Mouse (Mus musculus) CH12.LX (cell line): Measurements from ENCODE around the gene AC170998.1. TPM values are rescaled to one million over a fixed set of nuclear protein-coding genes. Genes with fewer than 3 reads are reported as not detected.

Experiments used
- DNase-seq: peaks from one replicate; pipeline ENCODE4 v3.0.0-alpha.2; 2013; ENCODE audit errors: extremely low read depth
- H3K27ac ChIP-seq: 2 replicates; pipeline ENCODE4 v1.5.1; 2012; ENCODE audit warnings: low read depth, mild to moderate bottlenecking, control low read depth, moderate library complexity; ENCODE audit not compliant: insufficient read depth
- H3K27me3 ChIP-seq: replicated peaks from 2 replicates; pipeline ENCODE3; 2012; ENCODE audit warnings: inconsistent platforms
- H3K36me3 ChIP-seq, 2 experiments: replicated peaks in 1 of 2; 2 replicates each; pipeline versions ENCODE3 to v1.6.1; 2012; ENCODE audit warnings: inconsistent platforms in 1 of 2, low read length in 1 of 2, mild to moderate bottlenecking in 1 of 2, mixed read lengths in 1 of 2, moderate library complexity in 1 of 2; ENCODE audit not compliant: control insufficient read depth in 1 of 2, insufficient read depth in 1 of 2
- H3K4me1 ChIP-seq, 2 experiments: 2 replicates each; pipeline ENCODE4 v1.6.1; 2012; ENCODE audit warnings: inconsistent platforms in 1 of 2, moderate library complexity in 1 of 2; ENCODE audit not compliant: insufficient read depth in 2 of 2, control insufficient read depth in 1 of 2
- H3K4me2 ChIP-seq: 2 replicates; pipeline ENCODE4 v1.6.1; 2012; ENCODE audit warnings: low read depth, mild to moderate bottlenecking, control low read depth; ENCODE audit not compliant: poor library complexity, insufficient read depth, severe bottlenecking
- H3K4me3 ChIP-seq, 3 experiments: fragments of 150-350 bp in 1 of 3; sonication (generic) in 1 of 3; replicated peaks in 1 of 3; 2 replicates each; pipeline versions ENCODE3 to v1.5.1; 2011 to 2012; ENCODE audit warnings: low read depth in 2 of 3, low read length in 2 of 3, mild to moderate bottlenecking in 2 of 3, moderate library complexity in 2 of 3, control low read depth in 1 of 3, improper control_type of control experiment in 1 of 3, inconsistent platforms in 1 of 3, mixed read lengths in 1 of 3; ENCODE audit not compliant: poor library complexity in 1 of 3
- H3K79me2 ChIP-seq: replicated peaks from 2 replicates; pipeline ENCODE4 v1.6.1; 2012; ENCODE audit warnings: mild to moderate bottlenecking, moderate library complexity; ENCODE audit not compliant: control insufficient read depth, poor library complexity, insufficient read depth, severe bottlenecking; ENCODE audit errors: extremely low read depth
- H3K9ac ChIP-seq: 2 replicates; pipeline ENCODE4 v1.6.1; 2012; ENCODE audit warnings: low read depth, mild to moderate bottlenecking, control low read depth, moderate library complexity; ENCODE audit not compliant: insufficient read depth
- H3K9me3 ChIP-seq: replicated peaks from 2 replicates; pipeline ENCODE3; 2012; ENCODE audit warnings: low read length, inconsistent platforms, mixed read lengths
- BHLHE40 ChIP-seq: IDR thresholded peaks from 2 replicates; pipeline ENCODE4 v1.6.1; 2011; ENCODE audit warnings: mild to moderate bottlenecking, low read depth, low read length, improper control_type of control experiment
- CHD1 ChIP-seq: IDR thresholded peaks from 2 replicates; pipeline ENCODE4 v1.6.1; 2012; ENCODE audit warnings: low read depth, low read length, improper control_type of control experiment, inconsistent platforms
- CTCF ChIP-seq, 2 experiments: IDR thresholded peaks in 1 of 2; conservative IDR thresholded peaks in 1 of 2; 2 replicates each; pipeline ENCODE4 v1.5.1; 2011 to 2012; ENCODE audit warnings: low read depth in 2 of 2, low read length in 2 of 2, improper control_type of control experiment in 1 of 2, inconsistent platforms in 1 of 2, mild to moderate bottlenecking in 1 of 2, moderate library complexity in 1 of 2
- ELF1 ChIP-seq: IDR thresholded peaks from 2 replicates; pipeline ENCODE4 v1.6.1; 2014; ENCODE audit warnings: low read depth, mild to moderate bottlenecking, inconsistent platforms, low read length, improper control_type of control experiment
- ETS1 ChIP-seq: conservative IDR thresholded peaks from 2 replicates; pipeline ENCODE4 v1.6.1; 2012; ENCODE audit warnings: low read depth, mild to moderate bottlenecking, inconsistent platforms, low read length, improper control_type of control experiment, moderate library complexity
- GABPA ChIP-seq: IDR thresholded peaks from 2 replicates; pipeline ENCODE4 v1.6.1; 2012; ENCODE audit warnings: low read depth, low read length, improper control_type of control experiment, inconsistent platforms; ENCODE audit not compliant: insufficient replicate concordance
- HCFC1 ChIP-seq: IDR thresholded peaks from 2 replicates; pipeline ENCODE4 v1.6.1; 2012; ENCODE audit warnings: low read depth, mild to moderate bottlenecking, inconsistent platforms, low read length, improper control_type of control experiment
- JUN ChIP-seq: IDR thresholded peaks from 2 replicates; pipeline ENCODE4 v1.6.1; 2011; ENCODE audit warnings: low read depth, mild to moderate bottlenecking, low read length, improper control_type of control experiment, moderate library complexity; ENCODE audit not compliant: insufficient read depth
- MAFK ChIP-seq: IDR thresholded peaks from 2 replicates; pipeline ENCODE4 v1.6.1; 2011; ENCODE audit warnings: low read length, improper control_type of control experiment; ENCODE audit not compliant: insufficient replicate concordance
- MAX ChIP-seq: IDR thresholded peaks from 2 replicates; pipeline ENCODE4 v1.6.1; 2011; ENCODE audit warnings: low read length, improper control_type of control experiment
- MAZ ChIP-seq: IDR thresholded peaks from 2 replicates; pipeline ENCODE4 v1.6.1; 2012; ENCODE audit warnings: low read depth, mild to moderate bottlenecking, inconsistent platforms, low read length, improper control_type of control experiment, moderate library complexity
- MEF2A ChIP-seq: IDR thresholded peaks from 2 replicates; pipeline ENCODE4 v1.6.1; 2014; ENCODE audit warnings: low read depth, mild to moderate bottlenecking, inconsistent platforms, low read length, improper control_type of control experiment, borderline replicate concordance
- MXI1 ChIP-seq: IDR thresholded peaks from 2 replicates; pipeline ENCODE4 v1.6.1; 2011; ENCODE audit warnings: mild to moderate bottlenecking, low read depth, low read length, improper control_type of control experiment
- NELFE ChIP-seq: IDR thresholded peaks from 2 replicates; pipeline ENCODE4 v1.6.1; 2011; ENCODE audit warnings: low read depth, low read length, improper control_type of control experiment
- PAX5 ChIP-seq: IDR thresholded peaks from 2 replicates; pipeline ENCODE4 v1.6.1; 2012; ENCODE audit warnings: low read length, inconsistent platforms, mixed read lengths
- POLR2AphosphoS2 ChIP-seq: IDR thresholded peaks from 2 replicates; pipeline ENCODE4 v1.6.1; 2011; ENCODE audit warnings: low read depth, low read length, improper control_type of control experiment
- RCOR1 ChIP-seq: conservative IDR thresholded peaks from 2 replicates; pipeline ENCODE4 v1.6.1; 2012; ENCODE audit warnings: low read depth, mild to moderate bottlenecking, inconsistent platforms, low read length, improper control_type of control experiment
- SMC3 ChIP-seq: IDR thresholded peaks from 2 replicates; pipeline ENCODE4 v1.6.1; 2011; ENCODE audit warnings: low read depth, low read length, improper control_type of control experiment
- TCF12 ChIP-seq: IDR thresholded peaks from 2 replicates; pipeline ENCODE4 v1.6.1; 2014; ENCODE audit warnings: low read depth, mild to moderate bottlenecking, inconsistent platforms, low read length, improper control_type of control experiment
- USF1 ChIP-seq: IDR thresholded peaks from 2 replicates; pipeline ENCODE4 v1.6.1; 2014; ENCODE audit warnings: low read depth, mild to moderate bottlenecking, inconsistent platforms, low read length, improper control_type of control experiment
- USF2 ChIP-seq: conservative IDR thresholded peaks from 2 replicates; pipeline ENCODE4 v1.6.1; 2011; ENCODE audit warnings: low read depth, low read length, improper control_type of control experiment
- ZC3H11A ChIP-seq: IDR thresholded peaks from 2 replicates; pipeline ENCODE4 v1.6.1; 2012; ENCODE audit warnings: low read depth, mild to moderate bottlenecking, inconsistent platforms, low read length, improper control_type of control experiment
- ZMIZ1 ChIP-seq: IDR thresholded peaks from 2 replicates; pipeline ENCODE4 v1.6.1; 2012; ENCODE audit warnings: low read depth, mild to moderate bottlenecking, inconsistent platforms, low read length, improper control_type of control experiment
- ZNF384 ChIP-seq: IDR thresholded peaks from 2 replicates; pipeline ENCODE4 v1.6.1; 2012; ENCODE audit warnings: low read depth, low read length, improper control_type of control experiment, inconsistent platforms
- dilution Hi-C: fragments of 300-500 bp; cut with MboI; formaldehyde crosslinking; loops from 2 replicates; pipeline ENCODE4 v1.14.3; 2020; ENCODE audit warnings: low sequenced_read_pairs; ENCODE audit not compliant: extremely low pct_unique_long_range_greater_than_20kb, extremely low pct_ligation_motif_present
- in situ Hi-C: fragments of 300-500 bp; cut with MboI; formaldehyde crosslinking; loops from 3 replicates; pipeline ENCODE4 v1.14.3; 2019; ENCODE audit warnings: low sequenced_read_pairs, low pct_ligation_motif_present, low pct_unique_long_range_greater_than_20kb, mixed read lengths
- polyA plus RNA-seq: library from polyadenylated mRNA; unstranded; fragments of >175 nt; gene quantifications from 2 replicates; pipeline ENCODE4 v1.2.1, GENCODE M21; 2012; ENCODE audit warnings: low read depth; ENCODE audit not compliant: insufficient read length
- total RNA-seq, 2 experiments: library from RNA; depleted of rRNA; stranded (reverse); fragments of 300-350 nt in 1 of 2; fragments of >200 nt in 1 of 2; gene quantifications; 2 replicates each; pipeline ENCODE4 v1.2.3; 2012 to 2014

AC170998.1 gene
- total and polyA plus RNA-seq, 3 experiments: 0.38 TPM; not detected in 2

DNA sequence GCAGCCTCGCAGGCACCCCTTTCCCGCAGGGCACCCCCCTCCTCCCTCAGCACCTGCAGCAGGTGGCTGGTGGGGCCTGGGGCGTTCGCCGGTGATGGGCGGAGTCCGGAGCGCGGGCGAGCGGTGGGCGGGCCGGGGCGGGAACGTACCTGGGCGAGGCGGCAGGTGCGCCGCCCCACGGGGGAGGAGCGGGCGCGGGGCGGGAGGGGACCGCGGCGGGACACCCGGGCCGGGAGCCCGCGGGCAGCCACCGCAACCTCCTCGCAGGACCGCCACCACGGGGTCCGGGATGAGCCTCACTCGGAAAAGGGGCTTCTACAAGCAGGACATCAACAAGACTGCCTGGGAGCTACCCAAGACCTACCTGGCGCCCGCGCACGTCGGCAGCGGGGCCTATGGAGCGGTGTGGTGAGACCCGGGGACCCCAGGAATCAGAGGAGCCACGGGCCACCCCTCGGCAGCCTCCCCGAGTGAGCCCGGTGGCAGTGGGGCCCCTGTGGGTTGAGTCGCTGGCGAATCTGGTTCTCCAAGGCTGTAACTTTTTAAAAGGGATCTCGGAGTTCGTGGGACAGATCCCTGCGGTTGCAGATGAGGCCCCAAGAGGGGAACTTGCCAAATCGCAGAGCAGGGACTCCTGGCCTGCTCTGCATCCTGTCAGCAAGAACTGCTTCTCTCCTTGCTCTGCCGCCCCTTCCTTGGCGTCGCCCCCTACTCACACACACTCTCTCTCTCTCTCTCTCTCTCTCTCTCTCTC, 43.4 kb downstream of the AC170998.1 start, which contains the start of gene Mapk13:
Gene Mapk13 (plus strand): TSS at position 177 of the 754 bp plus-strand sequence.
- no peak within 1 kb of the TSS for H3K9ac ChIP-seq
- dilution Hi-C loops: no loop called here

DNA sequence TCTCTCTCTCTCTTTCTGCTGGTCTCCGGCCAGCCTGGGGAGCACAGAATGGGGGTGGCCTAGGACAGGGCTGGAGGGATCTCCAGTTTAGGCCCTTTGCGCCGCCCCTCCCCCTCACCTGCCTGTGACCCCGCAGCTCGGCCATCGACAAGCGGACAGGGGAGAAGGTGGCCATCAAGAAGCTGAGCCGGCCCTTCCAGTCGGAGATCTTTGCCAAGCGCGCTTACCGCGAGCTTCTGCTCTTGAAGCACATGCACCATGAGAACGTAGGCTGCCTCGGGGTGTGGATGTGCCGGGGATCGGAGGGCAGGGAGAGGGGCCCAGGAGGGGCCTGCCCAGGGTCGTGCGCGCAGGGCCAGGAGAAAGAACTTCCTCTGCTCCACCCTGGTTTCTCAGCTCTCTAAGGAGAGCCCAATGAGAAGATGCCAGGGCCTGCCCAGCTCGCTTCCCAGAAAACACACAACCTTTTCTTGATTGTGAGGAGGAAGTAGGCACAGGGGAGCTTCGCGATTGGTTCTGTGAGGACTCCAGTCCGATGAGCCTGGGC, 44.1 kb downstream of the AC170998.1 start:
- peaks cover 5% of the 10 kb centered on the region for H3K9me3 ChIP-seq
- H3K4me3 ChIP-seq: no peak overlapping the region
- DNase-seq: no peak
- no peak overlapping the region for H3K9ac ChIP-seq
- dilution Hi-C loops (no loop called here), in situ Hi-C loops (loop anchor here (10.0 kb wide), 1 partner anchor 105 kb away; no protein-coding TSS in a partner anchor)
- TF ChIP-seq CHD1 (no peak), NELFE (no peak), USF1 (no peak), MAFK (no peak), ZMIZ1 (no peak), USF2 (no peak), HCFC1 (no peak), GABPA (no peak), RCOR1 (no peak), ELF1 (no peak)
- H3K36me3 ChIP-seq: no peaks in the 10 kb centered on the region
- no peak overlapping the region for H3K27ac ChIP-seq
- no peaks in the 10 kb centered on the region for H3K79me2 ChIP-seq
- peaks cover 34% of the 10 kb centered on the region for H3K27me3 ChIP-seq
- no peaks in the 10 kb centered on the region for H3K4me1 ChIP-seq
- H3K4me2 ChIP-seq: no peak overlapping the region

More for the DNA sequence above, 43.4 kb downstream of the AC170998.1 start, which contains the start of gene Mapk13:
- H3K4me2 ChIP-seq: no peak within 1 kb of the TSS
- H3K4me1 ChIP-seq: no peaks in the 10 kb centered on the region
- no peak for DNase-seq
- no peak within 1 kb of the TSS for H3K27ac ChIP-seq
- H3K9me3 ChIP-seq: peaks cover 4% of the 10 kb centered on the region
- in situ Hi-C loops: no loop called here
- H3K27me3 ChIP-seq: peaks cover 34% of the 10 kb centered on the region
- no peak within 1 kb of the TSS for H3K4me3 ChIP-seq
- no peaks in the 10 kb centered on the region for H3K79me2 ChIP-seq
- TF ChIP-seq RCOR1 (no peak), POLR2AphosphoS2 (no peak), TCF12 (no peak), BHLHE40 (no peak), MAZ (no peak), CTCF (conservative IDR thresholded peaks at IDR 0.05 in 1 of 2, IDR thresholded peaks at IDR 0.05 in 1 of 2; ENCODE audit: low read depth in 2 of 2, low read length in 2 of 2) (no peak), USF2 (no peak), ETS1 (no peak), ZC3H11A (no peak), MAFK (no peak), MAX (no peak), MXI1 (no peak), PAX5 (no peak), MEF2A (no peak), SMC3 (no peak), ZNF384 (no peak), JUN (no peak), CHD1 (no peak)
- no peaks in the 10 kb centered on the region for H3K36me3 ChIP-seq
